Mouse (Mus musculus): ENCODE data around the gene Rhbdf2. TPM values are rescaled to one million over a fixed set of nuclear protein-coding genes. Genes with fewer than 3 reads are reported as not detected.
A peak's percentile ranks its signal among the peaks of the same experiment; 100 is the strongest.

Rhbdf2 gene
- polyA plus RNA-seq, 1 experiment from 2014 or later: 4.1 TPM

DNA sequence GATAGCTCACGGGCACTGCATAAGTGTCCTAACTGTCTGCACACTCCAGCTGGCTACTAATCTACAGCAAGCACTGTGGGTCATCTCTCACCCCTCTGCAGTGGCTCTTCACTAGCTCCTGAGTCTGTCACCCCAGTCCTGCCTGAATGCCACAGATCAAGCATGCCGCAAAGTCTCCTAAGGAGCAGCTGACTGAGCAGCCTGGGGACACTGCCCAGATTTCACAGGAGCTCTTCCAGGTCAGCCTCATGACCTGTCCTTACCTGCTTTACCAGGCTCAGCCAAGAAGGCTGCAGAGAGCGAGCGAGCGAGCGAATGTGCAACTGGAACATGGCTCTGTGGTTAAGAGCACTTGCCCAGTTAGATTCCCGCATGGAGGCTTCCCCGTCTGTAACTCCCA is 59.3 kb downstream of the Rhbdf2 start:
- H3K4me2 ChIP-seq: no peak overlapping the region
- peaks cover 8% of the 10 kb centered on the region for H3K4me1 ChIP-seq (replicated peaks)
- H3K9me3 ChIP-seq: no peaks in the 10 kb centered on the region
- H3K27ac ChIP-seq: no peak overlapping the region
- H3K27me3 ChIP-seq: no peaks in the 10 kb centered on the region
- H3K9ac ChIP-seq (replicated peaks): no peak overlapping the region
- no peaks in the 10 kb centered on the region for H3K36me3 ChIP-seq
- no peak overlapping the region for H3K4me3 ChIP-seq (replicated peaks)
- no peak for ATAC-seq (ENCODE audit: insufficient number of reproducible peaks, insufficient read depth, low FRiP score, low TSS enrichment, low read depth)
- WGBS: 86% methylated on average over 8 of the region's 8 CpGs

DNA sequence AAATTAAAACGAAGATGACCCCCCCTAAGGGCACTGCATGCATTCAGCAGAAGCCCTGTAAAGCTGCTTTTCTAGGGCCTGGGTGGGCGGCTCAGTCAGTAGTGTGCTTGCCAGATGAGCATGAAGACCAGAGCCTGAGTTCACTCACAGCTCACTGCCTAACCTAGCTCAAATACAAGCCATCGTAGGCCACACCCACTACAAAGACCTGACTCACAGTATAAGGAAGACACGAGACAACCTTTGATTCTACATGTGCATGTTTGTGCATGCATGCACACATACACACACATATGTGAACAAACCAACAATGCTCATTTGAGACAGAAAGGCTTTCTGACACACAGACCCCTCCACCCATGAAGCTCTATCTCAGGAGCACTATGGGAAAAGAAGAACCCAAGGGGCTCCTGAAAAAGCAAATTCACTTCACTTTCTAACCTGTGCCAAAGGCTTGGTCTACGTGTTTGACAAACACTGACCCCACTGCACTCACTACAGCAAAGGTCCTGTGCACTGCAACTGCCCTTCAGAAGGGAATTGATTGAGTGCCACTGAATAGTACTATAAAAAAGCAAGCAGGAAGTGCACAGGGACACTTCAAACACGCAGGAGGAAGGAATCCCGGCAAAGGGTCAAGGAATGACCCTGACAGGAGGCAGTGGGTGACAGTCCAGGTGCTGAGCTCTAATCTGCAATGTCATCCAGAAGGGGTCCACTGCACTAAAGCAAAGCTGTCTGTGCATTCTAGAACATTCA is 61.4 kb downstream of the Rhbdf2 start:
- H3K27ac ChIP-seq: no peak overlapping the region
- 0 out of 2 replicates have a peak, but pooled peaks cover 3% of the 10 kb centered on the region for H3K36me3 ChIP-seq
- H3K27me3 ChIP-seq: no peaks in the 10 kb centered on the region
- no peak overlapping the region for H3K9ac ChIP-seq (replicated peaks)
- H3K9me3 ChIP-seq: no peaks in the 10 kb centered on the region
- no peak overlapping the region for H3K4me3 ChIP-seq (replicated peaks)
- H3K4me2 ChIP-seq: no peak overlapping the region
- peaks cover 8% of the 10 kb centered on the region for H3K4me1 ChIP-seq (replicated peaks)
- no peak for ATAC-seq (ENCODE audit: insufficient number of reproducible peaks, insufficient read depth, low FRiP score, low TSS enrichment, low read depth)
- 36% methylated on average over 7 of the region's 7 CpGs for WGBS

DNA sequence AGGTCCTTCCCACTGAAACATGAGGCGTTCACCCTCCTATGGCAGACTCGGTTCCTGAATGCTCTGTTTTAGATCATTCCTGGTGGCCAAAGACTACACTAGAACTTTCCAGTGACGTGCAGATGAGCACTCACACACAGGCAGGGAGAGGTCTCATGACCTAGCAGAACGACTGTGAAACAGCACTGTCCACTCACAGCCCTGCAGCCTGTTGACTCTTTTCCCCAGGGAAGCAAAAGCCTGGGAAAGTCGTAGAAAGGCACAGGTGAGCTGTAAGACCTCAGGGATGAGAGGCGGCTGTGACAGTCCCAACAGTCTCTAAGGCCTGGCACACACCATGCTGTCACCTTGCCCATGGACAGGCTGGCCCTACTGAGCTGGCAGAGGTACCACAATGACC is 70.5 kb downstream of the Rhbdf2 start:
- 0 out of 2 replicates have a peak, but pooled peaks cover 9% of the 10 kb centered on the region for H3K9me3 ChIP-seq
- H3K4me2 ChIP-seq: no peak overlapping the region
- H3K4me1 ChIP-seq (replicated peaks): peaks cover 37% of the 10 kb centered on the region
- no peaks in the 10 kb centered on the region for H3K27me3 ChIP-seq
- H3K4me3 ChIP-seq (replicated peaks): no peak overlapping the region
- no peak for ATAC-seq (ENCODE audit: insufficient number of reproducible peaks, insufficient read depth, low FRiP score, low TSS enrichment, low read depth)
- WGBS: 57% methylated on average over 6 of the region's 6 CpGs
- 0 out of 2 replicates have a peak, but pooled peaks cover 4% of the 10 kb centered on the region for H3K36me3 ChIP-seq
- no peak overlapping the region for H3K27ac ChIP-seq
- H3K9ac ChIP-seq (replicated peaks): 0 out of 2 replicates have a peak overlapping the region, but pooled peaks have one; percentile 8

DNA sequence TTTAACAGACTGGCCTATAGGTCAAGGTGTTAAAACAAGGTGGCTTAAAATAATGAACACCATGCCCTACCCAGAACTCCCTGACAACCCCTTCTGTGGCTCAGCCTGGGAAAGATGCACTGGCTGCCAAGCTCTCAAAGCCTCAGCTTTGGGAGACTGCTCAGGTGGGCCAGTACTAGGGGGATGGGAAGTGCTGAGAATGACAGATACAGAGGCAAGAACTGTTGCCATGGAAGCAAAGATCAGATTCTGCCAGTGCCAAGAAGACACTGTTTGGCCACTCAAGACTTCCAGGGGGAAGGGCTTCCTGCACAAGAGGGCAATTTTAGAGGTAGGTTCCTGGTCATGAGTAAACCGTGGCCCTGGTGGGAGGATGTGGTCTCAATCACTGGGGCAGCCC is 71.2 kb downstream of the Rhbdf2 start:
- 72% methylated on average over 1 of the region's 1 CpGs for WGBS
- Histone ChIP-seq H3K9me3 (0 out of 2 replicates have a peak, but pooled peaks cover 9% of the 10 kb centered on the region), H3K27ac (no peak overlapping the region), H3K9ac (replicated peaks) (no peak overlapping the region), H3K36me3 (0 out of 2 replicates have a peak, but pooled peaks cover 4% of the 10 kb centered on the region), H3K4me1 (replicated peaks) (peaks cover 44% of the 10 kb centered on the region), H3K27me3 (no peaks in the 10 kb centered on the region), H3K4me3 (replicated peaks) (no peak overlapping the region), H3K4me2 (no peak overlapping the region)
- no peak for ATAC-seq (ENCODE audit: insufficient number of reproducible peaks, insufficient read depth, low FRiP score, low TSS enrichment, low read depth)

DNA sequence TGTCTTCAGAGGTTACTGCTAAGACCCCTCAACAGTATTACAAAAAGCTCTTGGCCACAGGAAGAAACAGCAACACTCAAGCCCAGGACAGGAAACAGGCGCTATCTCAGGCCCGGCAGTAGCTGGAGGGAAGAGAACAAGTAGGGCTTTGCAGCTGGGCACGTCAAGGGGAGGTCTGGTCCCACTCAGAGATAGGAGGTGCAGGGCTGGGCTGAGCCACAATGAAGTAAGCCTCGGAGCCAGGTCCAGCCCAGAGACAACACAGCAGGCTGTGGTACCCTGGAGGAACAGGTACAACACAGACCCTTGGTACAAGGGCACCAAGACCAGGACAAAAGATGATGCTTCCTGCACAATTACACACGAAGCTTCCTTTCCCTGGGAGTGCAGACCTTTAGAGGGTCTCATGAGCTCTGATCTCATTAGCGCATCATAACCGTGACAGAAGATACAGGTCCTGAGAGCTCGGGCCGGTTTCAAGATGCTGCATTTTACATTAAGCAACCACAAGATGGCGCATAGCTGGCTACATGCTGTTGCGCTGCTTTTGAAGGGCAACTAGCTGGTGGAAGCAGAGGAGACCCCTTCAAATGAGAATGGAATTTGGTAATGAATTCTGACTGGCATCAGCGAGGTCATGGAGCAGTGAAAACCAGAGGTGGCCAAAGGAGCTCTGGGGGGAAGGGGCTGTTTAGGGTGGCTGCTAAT is 72.5 kb downstream of the Rhbdf2 start:
- no peak for ATAC-seq (ENCODE audit: insufficient number of reproducible peaks, insufficient read depth, low FRiP score, low TSS enrichment, low read depth)
- no peak overlapping the region for H3K4me2 ChIP-seq
- no peak overlapping the region for H3K27ac ChIP-seq
- no peak overlapping the region for H3K9ac ChIP-seq (replicated peaks)
- 0 out of 2 replicates have a peak, but pooled peaks cover 9% of the 10 kb centered on the region for H3K9me3 ChIP-seq
- H3K27me3 ChIP-seq: no peaks in the 10 kb centered on the region
- WGBS: 56% methylated on average over 12 of the region's 12 CpGs
- 0 out of 2 replicates have a peak, but pooled peaks cover 4% of the 10 kb centered on the region for H3K36me3 ChIP-seq
- H3K4me3 ChIP-seq (replicated peaks): no peak overlapping the region
- peaks cover 47% of the 10 kb centered on the region for H3K4me1 ChIP-seq (replicated peaks)

DNA sequence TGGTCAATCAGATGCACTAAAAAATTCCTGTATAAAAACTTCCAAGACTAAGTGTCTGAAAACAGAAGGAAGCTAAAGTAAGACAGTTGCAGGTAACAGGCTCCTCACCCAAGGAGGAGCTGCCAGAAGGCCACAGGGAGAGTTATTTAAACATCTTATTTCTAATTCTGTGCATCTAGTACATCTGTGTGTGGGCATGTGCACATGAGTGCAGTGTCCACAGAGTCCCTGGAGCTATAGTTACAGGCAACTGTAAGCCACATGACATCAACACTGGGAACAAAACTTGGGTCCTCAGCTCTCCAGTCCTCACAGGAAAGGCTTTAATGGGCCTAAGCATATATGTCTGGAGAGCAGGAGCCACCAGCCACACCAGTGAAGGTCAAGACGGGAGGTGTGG is 74.6 kb downstream of the Rhbdf2 start:
- H3K36me3 ChIP-seq: peaks cover 18% of the 10 kb centered on the region
- H3K4me1 ChIP-seq (replicated peaks): peaks cover 37% of the 10 kb centered on the region
- H3K9ac ChIP-seq (replicated peaks): no peak overlapping the region
- no peaks in the 10 kb centered on the region for H3K27me3 ChIP-seq
- 0 out of 2 replicates have a peak, but pooled peaks cover 9% of the 10 kb centered on the region for H3K9me3 ChIP-seq
- H3K4me2 ChIP-seq: no peak overlapping the region
- no peak overlapping the region for H3K4me3 ChIP-seq (replicated peaks)
- H3K27ac ChIP-seq: no peak overlapping the region
- 41% methylated on average over 1 of the region's 1 CpGs for WGBS
- no peak for ATAC-seq (ENCODE audit: insufficient number of reproducible peaks, insufficient read depth, low FRiP score, low TSS enrichment, low read depth)

DNA sequence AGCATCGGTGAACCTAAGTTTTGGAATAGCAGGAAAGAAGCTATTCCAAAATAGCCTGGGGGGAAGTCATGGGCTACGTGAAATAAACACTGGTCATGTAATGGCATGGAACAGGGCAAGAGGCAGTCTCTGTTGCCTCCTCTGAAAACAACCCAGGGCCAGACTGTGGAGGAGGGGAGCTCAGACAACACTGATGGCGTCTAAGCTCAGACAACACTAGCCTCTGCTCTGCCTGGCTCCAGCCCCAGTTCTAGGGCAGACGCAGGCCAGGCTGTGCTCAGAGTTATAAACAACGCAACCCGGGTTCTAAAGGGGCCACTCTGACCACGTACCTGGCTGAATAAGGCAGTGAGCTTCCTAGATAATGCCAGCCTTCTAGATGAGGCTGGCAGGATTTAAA is 76.1 kb downstream of the Rhbdf2 start:
- 52% methylated on average over 7 of the region's 7 CpGs for WGBS
- no peak for ATAC-seq (ENCODE audit: insufficient number of reproducible peaks, insufficient read depth, low FRiP score, low TSS enrichment, low read depth)

DNA sequence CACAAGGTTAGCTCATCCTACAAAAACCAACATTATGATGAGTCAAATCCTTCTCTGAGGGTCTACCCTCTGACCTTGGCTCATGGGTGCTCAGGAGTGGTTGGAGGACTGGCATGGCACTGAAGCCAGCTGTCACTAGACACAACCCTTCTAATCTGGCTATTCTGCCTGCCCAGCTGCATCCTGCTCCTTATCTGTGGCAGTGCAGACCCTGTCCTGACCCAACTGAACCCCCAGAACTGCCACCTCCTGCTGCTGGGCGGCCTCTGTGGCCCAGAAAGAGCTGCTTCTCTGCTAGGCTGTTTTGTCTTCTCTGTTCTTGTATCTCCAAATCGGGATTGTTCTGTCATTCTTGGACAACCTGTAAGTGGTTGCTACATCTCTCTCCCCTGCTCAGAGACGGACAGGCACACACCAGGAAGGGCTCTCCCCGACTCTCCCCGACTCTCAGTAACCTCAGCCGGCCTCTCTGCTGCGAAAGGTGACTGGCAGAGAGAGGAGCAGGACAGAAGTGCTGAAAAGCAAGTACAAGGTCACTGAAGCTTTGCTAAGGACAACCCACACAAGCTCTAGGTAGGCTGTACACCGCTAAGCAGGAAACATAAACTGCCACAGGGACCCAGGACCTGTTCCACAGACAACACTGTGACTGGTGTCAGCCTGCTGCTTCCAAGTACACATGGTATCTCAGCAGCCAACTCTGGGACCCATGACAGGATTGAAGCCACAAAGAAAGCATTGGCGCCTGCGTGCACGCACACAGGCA is 77.4 kb downstream of the Rhbdf2 start:
- no peak overlapping the region for H3K4me3 ChIP-seq (replicated peaks)
- H3K27ac ChIP-seq: 0 out of 2 replicates have a peak overlapping the region, but pooled peaks have one; percentile 23
- H3K4me1 ChIP-seq (replicated peaks): peaks cover 28% of the 10 kb centered on the region; the same call in 1 of the 2 replicates
- H3K27me3 ChIP-seq: no peaks in the 10 kb centered on the region
- 84% methylated on average over 11 of the region's 11 CpGs for WGBS
- no peak for ATAC-seq (ENCODE audit: insufficient number of reproducible peaks, insufficient read depth, low FRiP score, low TSS enrichment, low read depth)
- H3K4me2 ChIP-seq: no peak overlapping the region
- H3K9ac ChIP-seq (replicated peaks): peak overlapping the region; percentile 32
- H3K36me3 ChIP-seq: peaks cover 46% of the 10 kb centered on the region
- H3K9me3 ChIP-seq: 0 out of 2 replicates have a peak, but pooled peaks cover 9% of the 10 kb centered on the region

More for the DNA sequence above, 76.1 kb downstream of the Rhbdf2 start:
- H3K4me2 ChIP-seq: no peak overlapping the region
- H3K27ac ChIP-seq: peak overlapping the region; percentile 50; the same call in 1 of the 2 replicates
- peaks cover 33% of the 10 kb centered on the region for H3K36me3 ChIP-seq
- H3K27me3 ChIP-seq: no peaks in the 10 kb centered on the region
- H3K4me1 ChIP-seq (replicated peaks): peaks cover 33% of the 10 kb centered on the region; the same call in 1 of the 2 replicates
- H3K4me3 ChIP-seq (replicated peaks): no peak overlapping the region
- H3K9me3 ChIP-seq: 0 out of 2 replicates have a peak, but pooled peaks cover 9% of the 10 kb centered on the region
- peak overlapping the region; percentile 40; the same call in 1 of the 2 replicates for H3K9ac ChIP-seq (replicated peaks)

DNA sequence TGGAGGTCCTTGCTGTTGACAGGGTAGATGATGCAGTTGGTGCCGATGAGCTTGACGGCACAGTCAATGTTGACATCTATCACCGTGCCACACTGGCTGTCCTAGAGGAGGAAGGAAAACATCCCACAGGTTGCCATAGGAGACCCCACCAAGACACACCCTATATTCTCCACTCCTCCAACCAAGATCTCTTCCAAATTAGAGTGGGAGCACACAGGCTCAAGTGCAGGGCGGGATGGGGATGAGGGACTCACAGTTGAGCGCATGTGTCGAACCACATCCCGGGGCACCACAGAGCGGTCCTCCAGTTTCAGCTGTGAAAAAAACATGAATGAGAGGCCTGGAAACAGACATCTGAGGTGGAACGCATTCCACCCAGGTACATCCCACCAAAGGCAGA is 78.0 kb downstream of the Rhbdf2 start:
- peaks cover 23% of the 10 kb centered on the region; the same call in 1 of the 2 replicates for H3K4me1 ChIP-seq (replicated peaks)
- no peak overlapping the region for H3K4me2 ChIP-seq
- H3K27ac ChIP-seq: no peak overlapping the region
- ATAC-seq (ENCODE audit: insufficient number of reproducible peaks, insufficient read depth, low FRiP score, low TSS enrichment, low read depth): no peak
- no peaks in the 10 kb centered on the region for H3K27me3 ChIP-seq
- H3K36me3 ChIP-seq: peaks cover 52% of the 10 kb centered on the region
- 0 out of 2 replicates have a peak, but pooled peaks cover 9% of the 10 kb centered on the region for H3K9me3 ChIP-seq
- H3K4me3 ChIP-seq (replicated peaks): no peak overlapping the region
- 97% methylated on average over 9 of the region's 9 CpGs for WGBS
- no peak overlapping the region for H3K9ac ChIP-seq (replicated peaks)

Measured in limb, embryonic 12.5 days (tissue).